Mouse (Mus musculus) left cerebral cortex, adult 9 months (tissue): ENCODE measurements around the gene Fam219a.

Experiments used
- DNase-seq, 2 experiments: peaks; one replicate each; pipeline ENCODE4 v3.0.0; 2022; ENCODE audit warnings: low spot score in 2 of 2

Gene Fam219a

DNA sequence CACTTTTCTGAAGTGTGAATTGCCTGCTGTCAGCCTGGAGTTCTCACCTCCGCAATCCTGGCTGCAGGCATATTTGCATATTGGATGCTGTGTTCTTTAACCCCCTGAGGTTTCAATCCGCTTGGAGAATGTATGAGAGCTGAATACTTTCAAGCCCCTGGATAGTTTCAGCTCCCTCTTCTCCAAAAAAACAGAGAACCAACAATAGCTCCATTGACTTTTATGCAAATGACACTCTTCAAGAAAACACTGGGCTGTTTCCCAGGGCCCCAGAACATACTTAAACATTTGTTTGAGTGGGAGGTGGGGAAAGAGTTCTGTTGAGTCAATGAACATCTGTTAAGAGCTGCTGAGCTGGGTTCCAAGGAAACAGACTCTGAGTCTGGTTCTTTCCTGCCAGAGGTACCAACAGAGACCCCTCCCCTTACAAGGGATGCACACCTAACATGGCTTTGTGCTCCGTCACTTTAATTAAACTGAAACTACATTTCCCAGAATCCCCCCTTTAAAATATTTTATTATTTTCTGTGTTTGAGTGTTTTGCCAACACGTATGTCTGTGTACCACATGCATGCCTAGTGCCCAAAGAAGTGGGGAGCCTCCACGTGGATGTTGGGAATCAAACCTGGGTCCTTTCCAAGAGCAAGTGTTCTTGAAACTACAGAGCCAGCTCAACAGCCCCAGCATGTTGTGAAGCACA, 98.5 kb downstream of the Fam219a start:
- DNase-seq, result peak; percentile 57 to 73

DNA sequence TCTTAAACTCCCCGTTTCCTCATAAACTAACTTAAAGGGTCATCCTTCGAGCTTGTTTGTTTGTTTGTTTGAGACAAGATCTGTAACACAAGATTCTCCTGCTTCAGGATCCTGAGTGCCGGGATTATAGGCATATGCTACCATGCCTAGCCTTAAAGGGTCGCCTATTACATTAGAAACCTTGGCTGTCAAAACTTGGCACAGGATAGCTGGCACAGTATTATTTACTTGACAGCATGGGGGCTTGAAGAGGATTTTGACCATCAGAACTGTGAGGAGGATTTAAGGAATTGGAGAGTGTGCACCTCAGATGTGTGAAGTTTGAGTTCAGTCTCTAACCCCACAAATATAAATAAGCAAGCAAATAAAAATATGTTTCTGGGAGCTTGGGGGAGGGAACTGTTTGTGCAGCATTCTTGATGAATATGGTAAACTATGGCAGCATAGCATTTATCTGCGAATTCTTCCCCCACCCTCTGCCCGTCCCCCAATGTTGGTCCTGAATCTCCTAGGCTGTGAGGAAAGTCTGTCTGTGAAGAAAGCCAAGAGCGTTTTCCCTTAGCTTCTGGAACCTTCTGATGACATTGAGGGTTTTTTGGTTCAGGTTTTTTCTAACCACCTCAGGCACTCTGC, 99.2 kb downstream of the Fam219a start:
- DNase-seq, result no peak

DNA sequence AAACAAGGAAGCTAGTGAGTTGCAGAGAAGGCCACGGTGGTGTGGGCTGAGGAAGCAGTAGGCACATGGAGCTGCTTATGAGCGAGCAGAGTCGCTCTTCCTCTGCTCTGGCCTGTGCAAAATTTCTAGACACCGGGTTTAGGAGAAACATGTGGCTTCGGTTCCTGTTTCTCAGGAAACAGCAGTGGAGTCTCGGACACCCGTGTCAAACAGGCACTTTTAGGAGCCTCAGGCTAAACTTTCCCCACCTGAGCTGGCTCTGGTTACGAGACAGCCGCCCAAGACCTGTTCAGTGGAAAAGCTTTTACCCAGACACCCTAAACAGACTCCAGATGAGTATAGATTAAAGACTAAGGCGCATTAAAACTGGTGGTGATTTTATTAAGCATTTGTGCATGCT, 100.1 kb downstream of the Fam219a start:
- no peak for DNase-seq

DNA sequence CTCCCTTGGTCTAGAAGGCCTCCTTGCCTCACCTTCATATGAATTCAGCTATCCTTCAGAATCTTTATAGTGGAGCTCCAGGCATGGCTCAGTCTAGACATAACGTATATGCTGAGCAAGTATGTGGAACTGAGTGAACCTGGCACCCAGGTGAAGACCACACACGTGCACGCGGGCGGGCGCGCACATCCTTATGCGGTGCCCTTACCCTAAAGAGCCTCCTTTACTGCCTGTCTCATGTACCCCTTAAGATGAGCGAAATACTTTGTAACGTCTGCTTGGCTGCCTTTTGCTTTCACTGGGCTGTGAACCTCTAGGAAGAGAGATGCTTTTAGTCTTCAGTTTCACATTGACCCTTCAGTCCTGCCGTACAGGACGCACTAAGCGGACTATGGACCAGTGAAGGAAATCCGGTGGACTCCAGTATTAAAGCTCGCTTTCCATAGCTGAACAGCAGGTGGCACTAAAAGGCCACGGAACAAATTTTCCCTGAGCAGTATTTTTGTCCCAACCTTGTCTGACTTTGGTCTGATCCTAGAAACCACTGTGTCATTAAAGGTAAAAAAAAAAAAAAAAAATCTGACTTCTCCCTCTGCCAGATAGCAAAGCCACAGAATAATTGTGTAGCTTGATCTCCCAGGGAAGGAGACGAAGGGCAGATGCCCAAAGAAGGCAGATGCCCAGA, 100.8 kb downstream of the Fam219a start:
- peak in 1 of 2 experiments; percentile 72 for DNase-seq
